Mouse (Mus musculus): ENCODE measurements at regions not wholly inside any gene's neighbourhood (a gene's known extent, or its start where the extent isn't known, plus 50 kb on each side); places are given as distances from the start of the nearest gene placed in this dataset.

DNA sequence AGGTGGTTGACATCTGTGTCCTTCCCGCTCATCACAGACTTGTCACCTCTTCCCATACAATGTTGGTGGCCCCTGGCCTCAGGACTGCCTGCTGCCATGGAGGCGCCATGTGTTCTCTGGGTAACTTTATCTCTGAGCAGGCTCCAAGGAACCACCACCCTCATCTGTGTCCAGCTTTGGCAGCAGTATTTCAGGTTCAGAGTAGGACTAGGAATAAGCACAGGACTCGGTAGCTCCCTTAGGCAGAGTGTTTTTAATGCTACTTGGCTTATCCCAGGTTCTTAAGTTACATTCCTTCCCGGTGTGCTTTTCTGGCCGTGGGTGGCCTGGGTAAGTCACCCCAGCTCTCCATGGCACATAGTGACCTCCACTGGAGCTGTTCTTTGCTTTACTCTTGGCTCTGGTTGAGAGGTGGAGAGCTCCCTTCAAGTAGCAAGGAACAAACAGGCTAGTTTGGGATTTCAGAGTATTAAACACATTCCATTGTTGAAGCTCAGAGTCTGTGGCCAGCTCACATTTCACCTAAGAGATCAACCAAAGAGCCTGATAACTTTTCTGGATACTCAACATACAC lies 153.0 kb downstream of the 1700129C05Rik start:
- H3K27me3 ChIP-seq (replicated peaks), result no peaks in the 10 kb centered on the region
- in situ Hi-C loops (cut with MboI; ENCODE audit: low pct_ligation_motif_present, low pct_unique_long_range_greater_than_20kb, low sequenced_read_pairs), result no loop called here
- no peak overlapping the region for H3K4me2 ChIP-seq (ENCODE audit: insufficient read depth, low read depth, poor library complexity, severe bottlenecking)
- peaks cover 4% of the 10 kb centered on the region for H3K9me3 ChIP-seq (replicated peaks; ENCODE audit: low read length)
- H3K79me2 ChIP-seq (replicated peaks; ENCODE audit: control insufficient read depth, extremely low read depth, insufficient read depth, poor library complexity, severe bottlenecking), result no peaks in the 10 kb centered on the region
- DNase-seq (ENCODE audit: extremely low read depth), result no peak
- H3K4me1 ChIP-seq (ENCODE audit: control insufficient read depth in 1 of 2, insufficient read depth in 2 of 2), result 0 out of 4 replicates have a peak, but pooled peaks cover 0 to 3% of the 10 kb centered on the region in 2 experiments
- no peak overlapping the region for H3K4me3 ChIP-seq (replicated peaks in 1 of 3; ENCODE audit: low read depth in 2 of 3, low read length in 2 of 3, poor library complexity in 1 of 3)
- no peak overlapping the region for H3K9ac ChIP-seq (ENCODE audit: insufficient read depth, low read depth)
- dilution Hi-C loops (cut with MboI; ENCODE audit: extremely low pct_ligation_motif_present, extremely low pct_unique_long_range_greater_than_20kb, low sequenced_read_pairs), result no loop called here
- no peaks in the 10 kb centered on the region for H3K36me3 ChIP-seq (replicated peaks in 1 of 2; ENCODE audit: control insufficient read depth in 1 of 2, insufficient read depth in 1 of 2, low read length in 1 of 2)
- no peak overlapping the region for H3K27ac ChIP-seq (ENCODE audit: insufficient read depth, low read depth)
- TF ChIP-seq MAZ (IDR thresholded peaks at IDR 0.05; ENCODE audit: low read depth, low read length) (no peak), MXI1 (IDR thresholded peaks at IDR 0.05; ENCODE audit: low read depth, low read length) (no peak), GABPA (IDR thresholded peaks at IDR 0.05; ENCODE audit: insufficient replicate concordance, low read depth, low read length) (no peak), HCFC1 (IDR thresholded peaks at IDR 0.05; ENCODE audit: low read depth, low read length) (no peak), CHD1 (IDR thresholded peaks at IDR 0.05; ENCODE audit: low read depth, low read length) (no peak), JUN (IDR thresholded peaks at IDR 0.05; ENCODE audit: insufficient read depth, low read depth, low read length) (no peak), POLR2AphosphoS2 (IDR thresholded peaks at IDR 0.05; ENCODE audit: low read depth, low read length) (no peak), RAD21 (IDR thresholded peaks at IDR 0.05; ENCODE audit: low read depth, low read length) (no peak), CTCF (conservative IDR thresholded peaks at IDR 0.05 in 1 of 2, IDR thresholded peaks at IDR 0.05 in 1 of 2; ENCODE audit: low read depth in 2 of 2, low read length in 2 of 2) (no peak), ELF1 (IDR thresholded peaks at IDR 0.05; ENCODE audit: low read depth, low read length) (no peak), NELFE (IDR thresholded peaks at IDR 0.05; ENCODE audit: low read depth, low read length) (no peak), MAFK (IDR thresholded peaks at IDR 0.05; ENCODE audit: insufficient replicate concordance, low read length) (no peak), ZMIZ1 (IDR thresholded peaks at IDR 0.05; ENCODE audit: low read depth, low read length) (no peak), E2F4 (IDR thresholded peaks at IDR 0.05; ENCODE audit: insufficient replicate concordance, low read depth, low read length) (no peak)

DNA sequence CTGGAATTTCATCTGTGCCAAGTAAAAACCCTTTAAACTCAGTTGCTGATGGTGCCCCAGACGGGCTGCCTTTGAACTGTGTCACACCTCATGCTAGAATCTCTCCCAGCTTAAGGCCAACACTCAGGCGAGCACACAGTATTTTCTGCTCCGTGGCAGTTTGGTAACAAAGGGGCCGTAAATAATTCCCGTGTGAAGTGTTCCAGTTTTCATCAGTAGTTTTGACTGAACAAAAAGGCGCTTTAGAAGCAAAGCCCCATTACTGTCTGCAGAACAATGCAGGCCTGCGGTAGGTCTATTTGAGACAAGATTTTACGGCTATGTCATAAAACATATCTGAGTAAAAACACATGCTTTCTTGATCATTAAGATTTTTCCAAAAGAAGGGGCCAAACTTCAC lies 155.0 kb downstream of the 1700129C05Rik start:
- DNase-seq (ENCODE audit: extremely low read depth), result no peak
- Histone ChIP-seq H3K27ac (ENCODE audit: insufficient read depth, low read depth) (no peak overlapping the region), H3K36me3 (replicated peaks in 1 of 2; ENCODE audit: control insufficient read depth in 1 of 2, insufficient read depth in 1 of 2, low read length in 1 of 2) (no peaks in the 10 kb centered on the region), H3K4me2 (ENCODE audit: insufficient read depth, low read depth, poor library complexity, severe bottlenecking) (no peak overlapping the region), H3K9me3 (replicated peaks; ENCODE audit: low read length) (peaks cover 4% of the 10 kb centered on the region), H3K79me2 (replicated peaks; ENCODE audit: control insufficient read depth, extremely low read depth, insufficient read depth, poor library complexity, severe bottlenecking) (no peaks in the 10 kb centered on the region), H3K9ac (ENCODE audit: insufficient read depth, low read depth) (no peak overlapping the region), H3K4me1 (ENCODE audit: control insufficient read depth in 1 of 2, insufficient read depth in 2 of 2) (no peaks in the 10 kb centered on the region), H3K4me3 (replicated peaks in 1 of 3; ENCODE audit: low read depth in 2 of 3, low read length in 2 of 3, poor library complexity in 1 of 3) (no peak overlapping the region), H3K27me3 (replicated peaks) (no peaks in the 10 kb centered on the region)
- in situ Hi-C loops (cut with MboI; ENCODE audit: low pct_ligation_motif_present, low pct_unique_long_range_greater_than_20kb, low sequenced_read_pairs), result no loop called here
- dilution Hi-C loops (cut with MboI; ENCODE audit: extremely low pct_ligation_motif_present, extremely low pct_unique_long_range_greater_than_20kb, low sequenced_read_pairs), result no loop called here
- TF ChIP-seq NRF1 (IDR thresholded peaks at IDR 0.05; ENCODE audit: low read depth, low read length) (no peak), EP300 (IDR thresholded peaks at IDR 0.05; ENCODE audit: low read length) (no peak), IRF4 (IDR thresholded peaks at IDR 0.05; ENCODE audit: low read depth, low read length) (no peak), USF1 (IDR thresholded peaks at IDR 0.05; ENCODE audit: low read depth, low read length) (no peak)

Data from CH12.LX (cell line).